Mouse (Mus musculus): ENCODE measurements at regions not wholly inside any gene's neighbourhood (a gene's known extent, or its start where the extent isn't known, plus 50 kb on each side); places are given as distances from the start of the nearest gene placed in this dataset.

DNA sequence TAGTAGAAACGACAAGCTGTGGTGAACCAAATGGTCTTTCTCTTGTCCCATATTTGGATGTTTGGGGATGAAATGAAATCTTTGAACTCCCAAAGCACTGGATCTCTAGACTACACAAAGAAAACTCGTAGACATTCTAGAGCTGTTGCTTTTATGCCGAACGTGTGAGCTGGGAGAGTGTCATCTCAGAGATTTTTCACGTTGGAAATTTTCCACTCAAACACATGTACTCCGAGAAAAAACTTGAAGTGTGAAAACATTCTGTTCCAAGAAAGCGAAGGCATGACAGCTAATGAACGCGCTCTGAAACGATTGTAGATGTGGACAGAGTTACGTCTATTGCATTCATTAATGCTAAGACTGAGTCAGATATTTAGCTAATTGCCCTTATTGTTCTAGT lies 579.7 kb upstream of the Id2 start:
- no peak for ATAC-seq (ENCODE audit: low FRiP score, low TSS enrichment)
- 86% methylated on average over 11 of the region's 11 CpGs for WGBS
- no peaks in the 10 kb centered on the region for H3K9me3 ChIP-seq (ENCODE audit: control insufficient read depth, low read length)
- no peak overlapping the region for H3K4me3 ChIP-seq (ENCODE audit: low read length)
- no peak overlapping the region for H3K9ac ChIP-seq (ENCODE audit: low read depth, low read length)
- no peaks in the 10 kb centered on the region for H3K36me3 ChIP-seq (ENCODE audit: control insufficient read depth, insufficient read depth, low read length)
- no peak overlapping the region for H3K27ac ChIP-seq (ENCODE audit: low read depth, low read length)
- no peaks in the 10 kb centered on the region for H3K4me1 ChIP-seq (ENCODE audit: control insufficient read depth, insufficient read depth, low read length)
- no peaks in the 10 kb centered on the region for H3K27me3 ChIP-seq (ENCODE audit: control insufficient read depth, insufficient read depth, low read length)
- no peak overlapping the region for H3K4me2 ChIP-seq (replicated peaks; ENCODE audit: low read depth, low read length)

DNA sequence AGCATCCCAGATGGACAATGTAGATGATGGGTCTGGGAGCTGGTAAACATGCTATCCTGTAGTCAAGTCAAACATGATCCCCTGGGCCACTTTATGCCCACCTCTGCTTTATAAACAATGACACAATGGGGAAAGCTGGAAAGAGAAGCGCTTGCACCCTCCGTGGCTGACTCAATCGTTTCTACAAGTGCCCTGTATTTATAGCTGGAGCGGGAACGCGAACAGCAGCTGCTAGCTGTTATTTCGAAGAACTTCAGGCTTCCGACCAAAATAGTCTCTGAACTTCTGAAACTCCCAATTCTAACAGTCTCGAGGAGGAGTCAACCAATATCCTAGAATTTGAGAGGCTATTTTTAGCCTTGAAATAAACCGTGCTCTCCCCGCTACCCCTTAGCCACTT lies 571.4 kb upstream of the Id2 start:
- Histone ChIP-seq H3K9ac (ENCODE audit: low read depth, low read length) (no peak overlapping the region), H3K4me1 (ENCODE audit: control insufficient read depth, insufficient read depth, low read length) (no peaks in the 10 kb centered on the region), H3K4me3 (ENCODE audit: low read length) (no peak overlapping the region), H3K27me3 (ENCODE audit: control insufficient read depth, insufficient read depth, low read length) (no peaks in the 10 kb centered on the region), H3K9me3 (ENCODE audit: control insufficient read depth, low read length) (no peaks in the 10 kb centered on the region), H3K27ac (ENCODE audit: low read depth, low read length) (no peak overlapping the region), H3K36me3 (ENCODE audit: control insufficient read depth, insufficient read depth, low read length) (no peaks in the 10 kb centered on the region), H3K4me2 (replicated peaks; ENCODE audit: low read depth, low read length) (no peak overlapping the region)
- ATAC-seq (ENCODE audit: low FRiP score, low TSS enrichment): no peak
- 82% methylated on average over 11 of the region's 11 CpGs for WGBS

DNA sequence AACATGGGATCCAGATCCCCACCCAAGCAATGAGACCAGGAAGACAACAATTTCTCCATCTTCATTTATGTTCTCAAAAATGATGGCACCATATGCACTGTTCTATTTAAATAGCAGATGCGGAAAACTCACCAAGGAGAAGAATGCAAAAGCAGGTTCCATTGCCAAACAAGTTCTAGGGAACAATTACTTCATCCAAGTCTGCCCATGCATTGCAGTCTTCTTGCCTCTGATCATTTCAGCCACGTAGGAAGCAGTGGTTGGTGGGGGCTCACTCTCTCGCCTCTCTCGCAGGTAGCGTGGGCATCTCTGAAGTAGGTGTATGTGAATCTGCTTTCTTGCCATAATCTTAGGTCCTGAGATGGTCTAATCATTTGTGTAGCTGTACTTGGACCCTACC lies 557.5 kb upstream of the Id2 start:
- Histone ChIP-seq H3K4me2 (replicated peaks; ENCODE audit: low read depth, low read length) (no peak overlapping the region), H3K4me3 (ENCODE audit: low read length) (no peak overlapping the region), H3K27me3 (ENCODE audit: control insufficient read depth, insufficient read depth, low read length) (no peaks in the 10 kb centered on the region), H3K27ac (ENCODE audit: low read depth, low read length) (no peak overlapping the region), H3K9me3 (ENCODE audit: control insufficient read depth, low read length) (peaks cover 3% of the 10 kb centered on the region; the same call in 1 of the 2 replicates), H3K36me3 (ENCODE audit: control insufficient read depth, insufficient read depth, low read length) (no peaks in the 10 kb centered on the region), H3K9ac (ENCODE audit: low read depth, low read length) (no peak overlapping the region), H3K4me1 (ENCODE audit: control insufficient read depth, insufficient read depth, low read length) (no peaks in the 10 kb centered on the region)
- ATAC-seq (ENCODE audit: low FRiP score, low TSS enrichment): no peak
- WGBS: 92% methylated on average over 5 of the region's 5 CpGs

GRCm38 (mm10) chr12:25650237-25650636 lies 553.3 kb upstream of the Id2 start:
- H3K36me3 ChIP-seq (ENCODE audit: control insufficient read depth, insufficient read depth, low read length): no peaks in the 10 kb centered on the region

DNA sequence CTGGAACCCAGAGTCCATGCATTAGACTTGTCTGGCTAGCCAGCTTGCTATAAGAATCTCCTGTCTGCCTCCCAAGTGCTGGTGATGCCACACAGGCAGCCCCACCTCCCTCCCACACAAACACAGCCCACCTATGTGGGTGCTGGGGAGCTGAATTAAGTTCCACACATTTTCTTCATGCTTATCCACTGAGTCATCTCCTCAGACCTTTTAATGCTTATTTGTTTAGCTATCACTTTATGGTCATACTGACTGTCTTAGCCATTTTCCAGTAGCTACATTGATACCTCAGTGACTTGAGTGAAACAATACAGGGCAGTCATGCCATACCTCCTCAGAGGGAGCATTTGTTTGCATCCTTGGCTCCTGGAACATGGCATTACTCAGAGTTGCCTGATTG lies 531.1 kb upstream of the Id2 start:
- Histone ChIP-seq H3K36me3 (ENCODE audit: control insufficient read depth, insufficient read depth, low read length) (no peaks in the 10 kb centered on the region), H3K9ac (ENCODE audit: low read depth, low read length) (no peak overlapping the region), H3K4me2 (replicated peaks; ENCODE audit: low read depth, low read length) (no peak overlapping the region), H3K27me3 (ENCODE audit: control insufficient read depth, insufficient read depth, low read length) (no peaks in the 10 kb centered on the region), H3K9me3 (ENCODE audit: control insufficient read depth, low read length) (no peaks in the 10 kb centered on the region), H3K27ac (ENCODE audit: low read depth, low read length) (no peak overlapping the region), H3K4me3 (ENCODE audit: low read length) (no peak overlapping the region), H3K4me1 (ENCODE audit: control insufficient read depth, insufficient read depth, low read length) (no peaks in the 10 kb centered on the region)
- ATAC-seq (ENCODE audit: low FRiP score, low TSS enrichment): no peak

More at GRCm38 (mm10) chr12:25650237-25650636, 553.3 kb upstream of the Id2 start:
- ATAC-seq (ENCODE audit: low FRiP score, low TSS enrichment): no peak
- WGBS: 56% methylated on average over 3 of the region's 3 CpGs
- H3K4me3 ChIP-seq (ENCODE audit: low read length): no peak overlapping the region
- H3K9ac ChIP-seq (ENCODE audit: low read depth, low read length): no peak overlapping the region
- no peaks in the 10 kb centered on the region for H3K4me1 ChIP-seq (ENCODE audit: control insufficient read depth, insufficient read depth, low read length)
- no peaks in the 10 kb centered on the region for H3K27me3 ChIP-seq (ENCODE audit: control insufficient read depth, insufficient read depth, low read length)
- H3K9me3 ChIP-seq (ENCODE audit: control insufficient read depth, low read length): no peaks in the 10 kb centered on the region
- no peak overlapping the region for H3K27ac ChIP-seq (ENCODE audit: low read depth, low read length)
- H3K4me2 ChIP-seq (replicated peaks; ENCODE audit: low read depth, low read length): no peak overlapping the region

DNA sequence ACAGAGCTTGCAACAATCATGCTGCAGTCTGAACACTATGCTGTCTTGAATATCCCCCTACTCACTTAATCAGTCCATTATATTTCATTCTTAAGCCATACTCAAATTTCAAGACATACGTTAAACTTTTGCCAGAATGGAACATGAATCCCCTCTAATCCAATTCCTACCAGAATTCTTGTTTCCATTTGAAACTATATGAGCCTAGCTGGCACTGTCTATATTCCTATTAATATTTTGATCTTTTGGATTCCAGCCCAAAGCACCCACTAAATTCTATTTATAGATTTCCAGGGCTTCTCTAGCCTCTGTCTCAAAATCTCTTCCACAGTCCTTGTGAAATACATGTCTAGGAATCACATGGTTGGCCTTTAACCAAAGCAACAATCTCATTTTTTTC lies 528.9 kb upstream of the Id2 start:
- WGBS: 71% methylated on average over 1 of the region's 1 CpGs
- H3K9me3 ChIP-seq (ENCODE audit: control insufficient read depth, low read length): no peaks in the 10 kb centered on the region
- H3K36me3 ChIP-seq (ENCODE audit: control insufficient read depth, insufficient read depth, low read length): no peaks in the 10 kb centered on the region
- H3K9ac ChIP-seq (ENCODE audit: low read depth, low read length): no peak overlapping the region
- no peak overlapping the region for H3K4me2 ChIP-seq (replicated peaks; ENCODE audit: low read depth, low read length)
- no peaks in the 10 kb centered on the region for H3K4me1 ChIP-seq (ENCODE audit: control insufficient read depth, insufficient read depth, low read length)
- no peaks in the 10 kb centered on the region for H3K27me3 ChIP-seq (ENCODE audit: control insufficient read depth, insufficient read depth, low read length)
- H3K4me3 ChIP-seq (ENCODE audit: low read length): no peak overlapping the region
- no peak for ATAC-seq (ENCODE audit: low FRiP score, low TSS enrichment)
- no peak overlapping the region for H3K27ac ChIP-seq (ENCODE audit: low read depth, low read length)

GRCm38 (mm10) chr12:25623449-25623848 lies 526.5 kb upstream of the Id2 start:
- Histone ChIP-seq H3K9ac (ENCODE audit: low read depth, low read length) (no peak overlapping the region), H3K4me3 (ENCODE audit: low read length) (no peak overlapping the region), H3K4me1 (ENCODE audit: control insufficient read depth, insufficient read depth, low read length) (no peaks in the 10 kb centered on the region), H3K4me2 (replicated peaks; ENCODE audit: low read depth, low read length) (no peak overlapping the region), H3K27me3 (ENCODE audit: control insufficient read depth, insufficient read depth, low read length) (no peaks in the 10 kb centered on the region), H3K9me3 (ENCODE audit: control insufficient read depth, low read length) (no peaks in the 10 kb centered on the region), H3K36me3 (ENCODE audit: control insufficient read depth, insufficient read depth, low read length) (no peaks in the 10 kb centered on the region), H3K27ac (ENCODE audit: low read depth, low read length) (no peak overlapping the region)
- WGBS: 99% methylated on average over 2 of the region's 2 CpGs
- no peak for ATAC-seq (ENCODE audit: low FRiP score, low TSS enrichment)

- Histone ChIP-seq H3K4me2 (replicated peaks; ENCODE audit: low read depth, low read length) (no peak overlapping the region), H3K27me3 (ENCODE audit: control insufficient read depth, insufficient read depth, low read length) (no peaks in the 10 kb centered on the region), H3K9ac (ENCODE audit: low read depth, low read length) (no peak overlapping the region), H3K9me3 (ENCODE audit: control insufficient read depth, low read length) (no peaks in the 10 kb centered on the region), H3K27ac (ENCODE audit: low read depth, low read length) (no peak overlapping the region), H3K36me3 (ENCODE audit: control insufficient read depth, insufficient read depth, low read length) (no peaks in the 10 kb centered on the region), H3K4me1 (ENCODE audit: control insufficient read depth, insufficient read depth, low read length) (no peaks in the 10 kb centered on the region), H3K4me3 (ENCODE audit: low read length) (no peak overlapping the region)
- 90% methylated on average over 2 of the region's 2 CpGs for WGBS
- ATAC-seq (ENCODE audit: low FRiP score, low TSS enrichment): no peak
These were observed 524.2 kb upstream of the Id2 start for GRCm38 (mm10) chr12:25621142-25621541.

DNA sequence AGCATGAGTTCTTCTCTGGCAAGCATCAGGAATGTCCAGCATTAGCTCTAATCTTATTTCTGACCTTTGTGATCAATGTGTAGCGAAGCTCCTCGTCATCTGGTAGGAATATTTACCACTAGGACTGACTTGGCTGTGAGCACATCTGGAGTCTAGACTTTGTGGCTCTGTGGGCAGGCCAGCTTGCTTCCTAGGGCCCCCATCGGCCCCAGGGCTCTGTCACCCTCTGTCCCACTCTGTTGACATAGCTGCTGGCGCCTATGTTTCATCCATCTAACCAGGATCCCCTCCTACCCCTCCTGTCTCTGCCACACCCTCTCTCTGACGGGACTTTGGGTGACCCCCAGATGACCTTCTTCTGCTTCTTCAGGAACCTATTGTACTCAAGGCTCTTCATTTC lies 520.6 kb upstream of the Id2 start:
- H3K9ac ChIP-seq (ENCODE audit: low read depth, low read length): no peak overlapping the region

DNA sequence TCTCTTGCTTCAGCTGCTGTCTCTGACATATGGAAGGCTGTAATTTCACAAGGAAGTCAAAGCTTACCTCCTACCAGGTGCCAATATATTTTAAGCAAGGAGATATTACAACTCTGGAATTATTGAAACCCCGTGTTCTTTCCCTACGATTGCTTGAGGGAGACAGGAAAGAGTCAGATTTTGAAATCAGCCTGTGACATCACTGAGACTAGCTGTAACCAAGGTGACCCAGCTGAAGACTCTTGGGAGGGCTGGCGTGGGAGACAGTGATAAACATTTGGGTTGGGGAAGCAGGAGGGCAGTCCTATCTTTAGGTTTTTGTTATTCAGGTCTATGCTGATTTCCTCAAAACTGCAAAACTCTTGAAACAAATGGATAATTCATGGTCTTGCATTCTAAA lies 518.4 kb upstream of the Id2 start:
- Histone ChIP-seq H3K4me1 (ENCODE audit: control insufficient read depth, insufficient read depth, low read length) (no peaks in the 10 kb centered on the region), H3K4me3 (ENCODE audit: low read length) (no peak overlapping the region), H3K9me3 (ENCODE audit: control insufficient read depth, low read length) (no peaks in the 10 kb centered on the region), H3K4me2 (replicated peaks; ENCODE audit: low read depth, low read length) (no peak overlapping the region), H3K27ac (ENCODE audit: low read depth, low read length) (no peak overlapping the region), H3K9ac (ENCODE audit: low read depth, low read length) (no peak overlapping the region), H3K36me3 (ENCODE audit: control insufficient read depth, insufficient read depth, low read length) (no peaks in the 10 kb centered on the region), H3K27me3 (ENCODE audit: control insufficient read depth, insufficient read depth, low read length) (no peaks in the 10 kb centered on the region)
- WGBS: 63% methylated on average over 3 of the region's 3 CpGs
- no peak for ATAC-seq (ENCODE audit: low FRiP score, low TSS enrichment)

More for the DNA sequence above, 520.6 kb upstream of the Id2 start:
- no peak; the same call in 1 of the 2 replicates for ATAC-seq (ENCODE audit: low FRiP score, low TSS enrichment)
- H3K4me1 ChIP-seq (ENCODE audit: control insufficient read depth, insufficient read depth, low read length): no peaks in the 10 kb centered on the region
- H3K27me3 ChIP-seq (ENCODE audit: control insufficient read depth, insufficient read depth, low read length): no peaks in the 10 kb centered on the region
- no peak overlapping the region for H3K4me2 ChIP-seq (replicated peaks; ENCODE audit: low read depth, low read length)
- H3K9me3 ChIP-seq (ENCODE audit: control insufficient read depth, low read length): no peaks in the 10 kb centered on the region
- WGBS: 43% methylated on average over 5 of the region's 5 CpGs
- H3K27ac ChIP-seq (ENCODE audit: low read depth, low read length): no peak overlapping the region
- no peak overlapping the region for H3K4me3 ChIP-seq (ENCODE audit: low read length)
- H3K36me3 ChIP-seq (ENCODE audit: control insufficient read depth, insufficient read depth, low read length): no peaks in the 10 kb centered on the region
